Mouse (Mus musculus): ENCODE data around the gene Plcl1. TPM values are rescaled to one million over a fixed set of nuclear protein-coding genes. Genes with fewer than 3 reads are reported as not detected.

Plcl1 gene
- polyA plus RNA-seq, 1 experiment from 2014 or later: 0.87 TPM

- Histone ChIP-seq H3K4me3 (no peak overlapping the region), H3K4me1 (no peaks in the 10 kb centered on the region; the same call in 1 of the 2 replicates), H3K36me3 (replicated peaks) (no peaks in the 10 kb centered on the region), H3K9me3 (no peaks in the 10 kb centered on the region), H3K27me3 (ENCODE audit: poor library complexity, severe bottlenecking) (no peaks in the 10 kb centered on the region), H3K27ac (no peak overlapping the region)
- 82% methylated on average over 6 of the region's 6 CpGs for WGBS
- no peak for DNase-seq (ENCODE audit: extremely low spot score, low spot score)
Observed at GRCm38 (mm10) chr1:55565933-55566332, 160.2 kb downstream of the Plcl1 start.

DNA sequence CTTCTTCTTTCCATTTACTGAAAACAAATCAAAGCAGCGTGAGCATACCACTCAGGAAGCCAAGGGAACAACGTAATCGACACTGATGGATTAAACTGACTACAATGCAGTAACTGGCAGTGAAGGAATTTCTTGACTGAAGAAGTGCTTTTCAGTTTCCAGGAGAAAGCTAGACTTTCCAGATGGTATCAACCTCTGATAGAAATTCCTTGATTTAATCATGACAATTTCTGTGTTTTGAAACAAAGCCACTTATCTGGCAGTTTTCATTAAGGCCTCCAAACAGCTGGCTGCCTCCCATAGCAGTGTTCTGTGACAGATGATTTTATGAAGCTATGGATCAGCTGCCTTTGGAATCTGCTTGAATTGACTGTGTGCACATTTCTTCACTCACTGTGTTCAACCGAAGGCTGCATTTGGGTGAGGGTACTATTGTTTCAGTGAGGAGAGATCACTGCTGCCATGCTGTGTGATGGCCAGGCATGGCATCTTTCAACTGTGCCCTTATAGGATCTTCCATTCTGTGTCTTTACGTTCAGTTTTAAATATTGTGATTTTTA, 162.2 kb downstream of the Plcl1 start:
- no peaks in the 10 kb centered on the region; the same call in 1 of the 2 replicates for H3K4me1 ChIP-seq
- no peak overlapping the region for H3K27ac ChIP-seq
- no peaks in the 10 kb centered on the region for H3K27me3 ChIP-seq (ENCODE audit: poor library complexity, severe bottlenecking)
- H3K9me3 ChIP-seq: no peaks in the 10 kb centered on the region
- DNase-seq (ENCODE audit: extremely low spot score, low spot score): no peak
- WGBS: 86% methylated on average over 5 of the region's 5 CpGs
- no peaks in the 10 kb centered on the region for H3K36me3 ChIP-seq (replicated peaks)
- no peak overlapping the region for H3K4me3 ChIP-seq

- 72% methylated on average over 5 of the region's 5 CpGs for WGBS
- H3K27ac ChIP-seq: no peak overlapping the region
- H3K36me3 ChIP-seq (replicated peaks): no peaks in the 10 kb centered on the region
- no peak for DNase-seq (ENCODE audit: extremely low spot score, low spot score)
- no peaks in the 10 kb centered on the region for H3K27me3 ChIP-seq (ENCODE audit: poor library complexity, severe bottlenecking)
- H3K4me1 ChIP-seq: no peaks in the 10 kb centered on the region; the same call in 1 of the 2 replicates
- no peak overlapping the region for H3K4me3 ChIP-seq
- no peaks in the 10 kb centered on the region for H3K9me3 ChIP-seq
Observed at GRCm38 (mm10) chr1:55570225-55570624, 164.5 kb downstream of the Plcl1 start.

- H3K27me3 ChIP-seq (ENCODE audit: poor library complexity, severe bottlenecking): no peaks in the 10 kb centered on the region
- H3K4me1 ChIP-seq: no peaks in the 10 kb centered on the region; the same call in 1 of the 2 replicates
- H3K4me3 ChIP-seq: no peak overlapping the region
- no peaks in the 10 kb centered on the region for H3K9me3 ChIP-seq
- DNase-seq (ENCODE audit: extremely low spot score, low spot score): no peak
- H3K36me3 ChIP-seq (replicated peaks): no peaks in the 10 kb centered on the region
- 95% methylated on average over 4 of the region's 4 CpGs for WGBS
- H3K27ac ChIP-seq: no peak overlapping the region
Observed at GRCm38 (mm10) chr1:55571399-55571798, 165.7 kb downstream of the Plcl1 start.

DNA sequence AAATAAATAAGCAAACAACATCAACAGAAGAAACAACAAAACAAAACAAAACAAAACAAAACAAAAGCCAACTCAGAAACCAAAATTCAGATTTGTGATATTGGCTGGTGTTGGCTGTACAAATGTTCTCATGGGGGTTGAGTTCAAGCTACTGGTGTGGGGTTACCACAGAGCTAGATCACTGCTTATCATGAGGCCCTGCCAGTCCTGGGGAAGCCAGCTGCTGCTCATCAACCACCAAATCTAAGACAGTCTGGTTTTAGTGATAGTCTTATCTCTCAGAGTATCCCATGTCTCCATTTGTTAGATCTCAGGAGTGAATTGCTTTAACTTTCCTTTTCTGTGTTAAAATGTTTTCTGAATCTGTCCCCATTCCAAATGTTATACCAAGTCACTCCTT, 166.5 kb downstream of the Plcl1 start:
- Histone ChIP-seq H3K27ac (no peak overlapping the region), H3K4me1 (no peaks in the 10 kb centered on the region; the same call in 1 of the 2 replicates), H3K27me3 (ENCODE audit: poor library complexity, severe bottlenecking) (no peaks in the 10 kb centered on the region), H3K9me3 (no peaks in the 10 kb centered on the region), H3K4me3 (no peak overlapping the region), H3K36me3 (replicated peaks) (no peaks in the 10 kb centered on the region)
- DNase-seq (ENCODE audit: extremely low spot score, low spot score): no peak

- Histone ChIP-seq H3K27me3 (ENCODE audit: poor library complexity, severe bottlenecking) (no peaks in the 10 kb centered on the region), H3K4me3 (no peak overlapping the region), H3K27ac (no peak overlapping the region), H3K9me3 (no peaks in the 10 kb centered on the region), H3K36me3 (replicated peaks) (no peaks in the 10 kb centered on the region), H3K4me1 (no peaks in the 10 kb centered on the region; the same call in 1 of the 2 replicates)
- WGBS: 94% methylated on average over 3 of the region's 3 CpGs
- DNase-seq (ENCODE audit: extremely low spot score, low spot score): no peak
Observed at GRCm38 (mm10) chr1:55572664-55573063, 166.9 kb downstream of the Plcl1 start.

DNA sequence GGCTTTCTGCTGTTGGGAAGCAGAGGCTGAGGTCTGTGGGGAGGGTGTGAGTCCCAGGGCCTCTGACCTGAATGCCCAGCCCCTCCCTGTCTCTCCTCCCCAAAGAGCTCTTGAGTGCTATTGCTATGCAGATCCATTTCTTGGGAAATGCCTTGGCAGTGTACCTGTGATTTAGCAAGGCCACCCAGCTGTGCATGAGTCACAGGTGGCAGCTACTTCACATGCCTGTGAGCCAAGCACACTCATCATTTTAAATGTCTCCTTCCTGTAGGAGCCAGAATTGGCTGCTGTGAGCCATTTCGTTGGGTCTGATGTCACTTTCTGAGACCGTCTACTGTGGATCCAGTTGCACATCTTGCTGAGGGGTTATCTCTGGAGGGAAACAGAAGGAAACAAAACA, 170.2 kb downstream of the Plcl1 start:
- Histone ChIP-seq H3K27me3 (ENCODE audit: poor library complexity, severe bottlenecking) (no peaks in the 10 kb centered on the region), H3K36me3 (replicated peaks) (no peaks in the 10 kb centered on the region), H3K4me3 (no peak overlapping the region), H3K9me3 (no peaks in the 10 kb centered on the region), H3K4me1 (no peaks in the 10 kb centered on the region), H3K27ac (no peak overlapping the region)
- no peak for DNase-seq (ENCODE audit: extremely low spot score, low spot score)
- 67% methylated on average over 2 of the region's 2 CpGs for WGBS

DNA sequence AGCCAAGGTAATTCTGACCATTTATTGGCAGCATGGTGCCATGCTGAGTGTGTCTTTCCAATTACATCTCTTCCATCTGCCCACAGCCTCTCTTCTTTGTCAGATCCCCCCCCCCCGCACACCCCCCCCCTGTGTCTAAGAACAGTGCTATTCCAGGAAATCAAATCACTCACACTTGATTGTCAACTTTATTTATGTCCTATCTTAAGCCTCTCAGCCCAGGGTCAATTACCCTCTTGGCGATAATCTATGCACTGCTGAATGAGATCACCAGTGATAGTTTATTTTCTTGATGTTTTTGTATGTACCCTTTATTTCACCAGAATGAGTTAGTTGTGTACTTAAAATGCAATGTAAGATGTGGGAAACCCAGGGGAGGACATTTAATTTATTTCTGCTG, 176.0 kb downstream of the Plcl1 start:
- Histone ChIP-seq H3K27ac (no peak overlapping the region), H3K36me3 (replicated peaks) (no peaks in the 10 kb centered on the region), H3K4me3 (no peak overlapping the region), H3K4me1 (peaks cover 7% of the 10 kb centered on the region; the same call in 1 of the 2 replicates), H3K9me3 (no peaks in the 10 kb centered on the region), H3K27me3 (ENCODE audit: poor library complexity, severe bottlenecking) (no peaks in the 10 kb centered on the region)
- 74% methylated on average over 2 of the region's 2 CpGs for WGBS
- no peak for DNase-seq (ENCODE audit: extremely low spot score, low spot score)

- no peaks in the 10 kb centered on the region for H3K27me3 ChIP-seq (ENCODE audit: poor library complexity, severe bottlenecking)
- DNase-seq (ENCODE audit: extremely low spot score, low spot score): no peak
- 98% methylated on average over 4 of the region's 4 CpGs for WGBS
- no peak overlapping the region for H3K27ac ChIP-seq
- no peak overlapping the region for H3K4me3 ChIP-seq
- peaks cover 11% of the 10 kb centered on the region; the same call in 1 of the 2 replicates for H3K4me1 ChIP-seq
- H3K9me3 ChIP-seq: no peaks in the 10 kb centered on the region
- no peaks in the 10 kb centered on the region for H3K36me3 ChIP-seq (replicated peaks)
Observed at GRCm38 (mm10) chr1:55585441-55585840, 179.7 kb downstream of the Plcl1 start.

DNA sequence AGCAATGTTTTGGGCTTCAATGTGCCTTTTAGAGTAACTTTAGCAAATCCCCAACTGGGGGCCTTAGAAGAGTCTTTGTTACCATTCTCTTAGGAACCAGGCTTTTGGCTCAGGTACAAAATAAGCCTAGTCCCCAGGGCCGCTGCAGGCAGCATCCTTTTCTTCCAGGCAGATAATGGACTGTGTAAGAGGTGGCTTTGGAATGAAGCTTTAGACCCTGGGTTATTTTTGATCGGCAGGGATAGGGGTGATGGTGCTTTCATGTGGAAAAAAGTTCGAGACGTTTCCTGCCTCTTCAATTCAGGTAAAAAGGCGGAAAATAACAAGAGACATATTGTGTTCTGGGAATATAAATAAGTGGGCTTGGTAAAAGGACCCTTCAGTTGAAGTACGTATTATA, 182.4 kb downstream of the Plcl1 start:
- Histone ChIP-seq H3K27me3 (ENCODE audit: poor library complexity, severe bottlenecking) (no peaks in the 10 kb centered on the region), H3K27ac (no peak overlapping the region), H3K9me3 (no peaks in the 10 kb centered on the region), H3K36me3 (replicated peaks) (no peaks in the 10 kb centered on the region), H3K4me3 (no peak overlapping the region), H3K4me1 (peaks cover 4% of the 10 kb centered on the region; the same call in 1 of the 2 replicates)
- WGBS: 37% methylated on average over 6 of the region's 6 CpGs
- DNase-seq (ENCODE audit: extremely low spot score, low spot score): no peak

DNA sequence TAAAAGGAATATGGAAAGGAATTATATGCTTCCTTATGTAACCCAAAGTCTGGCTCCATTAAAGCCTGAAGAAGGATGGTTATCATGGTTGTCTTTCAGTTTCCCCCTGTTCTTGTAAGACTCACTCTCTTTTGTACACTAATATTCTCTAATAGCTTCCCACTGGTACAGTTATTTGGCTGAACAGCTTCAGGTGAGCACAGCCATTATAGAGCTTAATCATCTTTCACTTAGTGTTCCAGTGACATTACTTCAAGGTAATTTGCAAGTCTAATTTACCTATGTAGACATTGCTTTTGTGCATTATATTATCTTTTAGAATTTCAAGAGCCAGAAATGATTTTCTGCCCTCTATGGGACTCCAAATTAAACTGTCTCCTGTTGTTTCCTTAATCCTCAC, 184.3 kb downstream of the Plcl1 start:
- DNase-seq (ENCODE audit: extremely low spot score, low spot score): no peak

DNA sequence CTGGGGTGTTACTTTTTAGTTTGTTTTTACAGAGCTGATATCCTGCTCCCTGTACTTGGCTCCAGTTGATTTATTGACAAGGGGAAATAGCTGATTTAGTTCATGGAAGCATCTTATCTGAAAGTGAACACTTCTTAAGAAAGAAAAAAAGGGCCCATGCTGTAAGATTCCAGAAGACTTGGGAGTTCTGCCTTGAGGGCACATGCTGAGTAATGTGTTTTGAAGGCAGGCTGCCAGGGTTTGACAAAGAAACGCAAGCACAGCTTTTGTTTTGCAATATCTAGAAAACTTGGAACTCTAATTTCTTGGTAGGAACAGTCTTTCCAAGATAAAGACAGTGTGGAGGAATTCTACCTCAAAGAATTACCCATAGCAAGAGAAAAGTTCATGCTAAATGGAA, 194.8 kb downstream of the Plcl1 start:
- 0 out of 2 replicates have a peak, but pooled peaks cover under 1% of the 10 kb centered on the region for H3K4me1 ChIP-seq
- H3K9me3 ChIP-seq: no peaks in the 10 kb centered on the region
- 91% methylated on average over 1 of the region's 1 CpGs for WGBS
- H3K36me3 ChIP-seq (replicated peaks): no peaks in the 10 kb centered on the region
- no peak overlapping the region for H3K4me3 ChIP-seq
- H3K27ac ChIP-seq: no peak overlapping the region
- H3K27me3 ChIP-seq (ENCODE audit: poor library complexity, severe bottlenecking): no peaks in the 10 kb centered on the region
- DNase-seq (ENCODE audit: extremely low spot score, low spot score): no peak

More for the DNA sequence above, 184.3 kb downstream of the Plcl1 start:
- Histone ChIP-seq H3K4me1 (peaks cover 4% of the 10 kb centered on the region; the same call in 1 of the 2 replicates), H3K4me3 (no peak overlapping the region), H3K27me3 (ENCODE audit: poor library complexity, severe bottlenecking) (no peaks in the 10 kb centered on the region), H3K9me3 (no peaks in the 10 kb centered on the region), H3K36me3 (replicated peaks) (no peaks in the 10 kb centered on the region), H3K27ac (no peak overlapping the region)

DNA sequence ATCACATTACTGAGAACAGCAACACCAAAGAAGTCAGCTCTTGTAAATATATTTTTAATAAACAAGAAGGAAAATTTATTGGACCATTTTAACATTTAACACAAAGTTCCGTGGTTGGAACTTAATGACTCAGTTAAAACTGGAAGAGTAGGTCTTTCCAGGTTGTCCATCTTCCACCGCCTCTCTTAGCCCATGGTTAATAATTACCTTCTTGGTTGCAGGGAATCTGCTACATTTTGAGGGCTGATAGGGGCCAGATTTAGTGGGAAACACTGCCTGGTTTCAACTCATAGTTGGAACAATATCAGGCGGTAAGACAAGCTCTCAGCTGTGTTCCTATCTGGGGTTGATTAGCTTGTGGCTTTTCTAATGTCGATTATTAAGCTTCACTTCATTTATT, 198.9 kb downstream of the Plcl1 start:
- H3K36me3 ChIP-seq (replicated peaks): no peaks in the 10 kb centered on the region
- 96% methylated on average over 4 of the region's 4 CpGs for WGBS
- H3K4me3 ChIP-seq: no peak overlapping the region
- no peak for DNase-seq (ENCODE audit: extremely low spot score, low spot score)
- H3K4me1 ChIP-seq: 0 out of 2 replicates have a peak, but pooled peaks cover 2% of the 10 kb centered on the region
- H3K27me3 ChIP-seq (ENCODE audit: poor library complexity, severe bottlenecking): no peaks in the 10 kb centered on the region
- no peaks in the 10 kb centered on the region for H3K9me3 ChIP-seq
- H3K27ac ChIP-seq: no peak overlapping the region

DNA sequence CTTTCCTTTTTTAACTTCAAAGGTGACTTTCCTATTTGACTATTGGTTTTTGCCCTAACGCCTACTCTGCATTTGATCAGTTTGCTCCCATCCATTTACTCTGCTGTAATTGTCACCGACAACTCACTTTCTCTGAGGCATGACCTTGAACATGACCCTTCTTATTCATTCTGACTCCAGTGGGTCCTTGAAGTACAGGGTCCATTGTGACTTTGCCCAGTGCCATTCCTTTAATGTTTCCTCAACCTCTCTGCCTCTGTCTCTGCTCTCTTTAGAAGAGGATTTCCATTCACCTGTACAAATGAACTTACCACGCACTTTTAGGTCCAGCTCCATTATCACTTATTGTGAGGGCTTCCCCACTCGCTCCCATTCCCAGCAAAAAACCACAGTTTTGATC, 199.7 kb downstream of the Plcl1 start:
- Histone ChIP-seq H3K4me1 (0 out of 2 replicates have a peak, but pooled peaks cover 2% of the 10 kb centered on the region), H3K9me3 (no peaks in the 10 kb centered on the region)
- 76% methylated on average over 4 of the region's 4 CpGs for WGBS

More for the DNA sequence above, 199.7 kb downstream of the Plcl1 start:
- Histone ChIP-seq H3K27me3 (ENCODE audit: poor library complexity, severe bottlenecking) (no peaks in the 10 kb centered on the region), H3K27ac (no peak overlapping the region), H3K36me3 (replicated peaks) (no peaks in the 10 kb centered on the region), H3K4me3 (no peak overlapping the region)
- no peak for DNase-seq (ENCODE audit: extremely low spot score, low spot score)
